Mouse (Mus musculus): ENCODE results near the gene Rbm33.

GRCm38 (mm10) chr5:28382289-28382688 lies 65.4 kb downstream of the Rbm33 start:
- TF ChIP-seq CTCF (conservative IDR thresholded peaks at IDR 0.05; ENCODE audit: insufficient read depth, insufficient read length, low read depth, low read length) (no peak), POLR2A (IDR thresholded peaks at IDR 0.05; ENCODE audit: low read depth, low read length) (no peak)
